Mouse (Mus musculus) left cerebral cortex, adult 9 months (tissue): ENCODE measurements at regions not wholly inside any gene's neighbourhood (a gene's known extent, or its start where the extent isn't known, plus 50 kb on each side); places are given as distances from the start of the nearest gene placed in this dataset.

Experiments used
- DNase-seq, 2 experiments: peaks; one replicate each; pipeline ENCODE4 v3.0.0; 2022; ENCODE audit warnings: low spot score in 2 of 2

- DNase-seq: no peak
These were observed 136.9 kb downstream of the Uaca start for GRCm38 (mm10) chr9:60931290-60931689.

- no peak for DNase-seq
These were observed 142.6 kb downstream of the Uaca start for GRCm38 (mm10) chr9:60936937-60937336.

GRCm38 (mm10) chr9:60939858-60940804 is 145.8 kb downstream of the Uaca start:
- peak in 1 of 2 experiments; percentile 64 for DNase-seq

- DNase-seq: no peak
These were observed 153.0 kb downstream of the Uaca start for GRCm38 (mm10) chr9:60947363-60947762.

- no peak for DNase-seq
These were observed 154.3 kb downstream of the Uaca start for GRCm38 (mm10) chr9:60948531-60949070.

- no peak for DNase-seq
These were observed 155.8 kb downstream of the Uaca start for GRCm38 (mm10) chr9:60950161-60950560.

GRCm38 (mm10) chr9:60951071-60951561 is 156.8 kb downstream of the Uaca start:
- DNase-seq: no peak

- no peak for DNase-seq
These were observed 163.1 kb downstream of the Uaca start for GRCm38 (mm10) chr9:60957438-60957837.

GRCm38 (mm10) chr9:60959537-60959936 is 165.2 kb downstream of the Uaca start:
- no peak for DNase-seq

GRCm38 (mm10) chr9:60962086-60962485 is 167.7 kb downstream of the Uaca start:
- DNase-seq: no peak

- no peak for DNase-seq
These were observed 171.3 kb downstream of the Uaca start for GRCm38 (mm10) chr9:60965641-60966040.

GRCm38 (mm10) chr9:60968281-60969031 is 174.1 kb downstream of the Uaca start:
- DNase-seq: no peak

GRCm38 (mm10) chr9:60972201-60972910 is 178.0 kb downstream of the Uaca start:
- no peak for DNase-seq

GRCm38 (mm10) chr9:60974546-60974945 is 180.2 kb downstream of the Uaca start:
- DNase-seq: no peak

GRCm38 (mm10) chr9:60982383-60983085 is 188.2 kb downstream of the Uaca start:
- peak; percentile 13 to 59 for DNase-seq

GRCm38 (mm10) chr9:60983246-60983645 is 188.9 kb downstream of the Uaca start:
- DNase-seq: no peak

- DNase-seq: no peak
These were observed 193.8 kb downstream of the Uaca start for GRCm38 (mm10) chr9:60988113-60988512.

GRCm38 (mm10) chr9:60989670-60990391 is 195.5 kb downstream of the Uaca start:
- no peak for DNase-seq

GRCm38 (mm10) chr9:60991509-60991908 is 197.2 kb downstream of the Uaca start:
- peak in 1 of 2 experiments; percentile 37 for DNase-seq

GRCm38 (mm10) chr9:60993661-60994060 is 199.3 kb downstream of the Uaca start:
- DNase-seq: no peak
